ENCODE assay signal across 7 mouse cellular contexts in genomic region chr11:116329314-116330210, GRCm38 (mm10). TPM values are rescaled to one million over a fixed set of nuclear protein-coding genes. Genes with fewer than 3 reads are reported as not detected.
DNase-seq lines count a peak whose midpoint lies in the region; ATAC-seq lines count a peak whose summit lies in the region.

No protein-coding gene starts in this region.

- peaks cover 43% of the 10 kb centered on the region for H3K4me1 ChIP-seq in forebrain, embryonic 16.5 days (replicated peaks; ENCODE audit: control insufficient read depth, insufficient read depth, low read length)
- peaks cover 43% of the 10 kb centered on the region for H3K4me1 ChIP-seq in limb, embryonic 13.5 days
- H3K4me1 ChIP-seq in stomach, embryonic 15.5 days = peaks cover 41% of the 10 kb centered on the region

- H3K4me3 ChIP-seq in forebrain, embryonic 16.5 days (replicated peaks; ENCODE audit: low read length) = no peak overlapping the region
- no peak overlapping the region for H3K4me3 ChIP-seq in limb, embryonic 13.5 days
- no peak overlapping the region for H3K4me3 ChIP-seq in stomach, embryonic 15.5 days (replicated peaks)

- no peaks in the 10 kb centered on the region for H3K9me3 ChIP-seq in forebrain, embryonic 16.5 days (ENCODE audit: control insufficient read depth, low read length)
- H3K9me3 ChIP-seq in limb, embryonic 13.5 days = no peaks in the 10 kb centered on the region
- H3K9me3 ChIP-seq in stomach, embryonic 15.5 days = no peaks in the 10 kb centered on the region

- peak; percentile 85 for ATAC-seq in forebrain, embryonic 16.5 days
- no peak for ATAC-seq in limb, embryonic 13.5 days (ENCODE audit: low FRiP score, low read depth)
- 0 out of 2 replicates have a peak, but pooled peaks have one; percentile 13 for ATAC-seq in stomach, embryonic 15.5 days (ENCODE audit: insufficient read depth, low FRiP score, low read depth)
- no peak for ATAC-seq in granulocyte monocyte progenitor cell, adult 5-6 weeks (replicated peaks; ENCODE audit: poor library complexity, severe bottlenecking)

- peak overlapping the region; percentile 35 for H3K9ac ChIP-seq in forebrain, embryonic 16.5 days (replicated peaks; ENCODE audit: low read depth, low read length)
- no peak overlapping the region; the same call in 1 of the 2 replicates for H3K9ac ChIP-seq in limb, embryonic 13.5 days
- H3K9ac ChIP-seq in stomach, embryonic 15.5 days = no peak overlapping the region

- peak overlapping the region; percentile 51 for H3K27ac ChIP-seq in forebrain, embryonic 16.5 days (ENCODE audit: low read length)
- H3K27ac ChIP-seq in limb, embryonic 13.5 days = peak overlapping the region; percentile 44; the same call in 1 of the 2 replicates
- H3K27ac ChIP-seq in stomach, embryonic 15.5 days = peak overlapping the region; percentile 0; the same call in 1 of the 2 replicates

- no peaks in the 10 kb centered on the region for H3K36me3 ChIP-seq in forebrain, embryonic 16.5 days (ENCODE audit: control insufficient read depth, insufficient read depth)
- no peaks in the 10 kb centered on the region for H3K36me3 ChIP-seq in limb, embryonic 13.5 days
- H3K36me3 ChIP-seq in stomach, embryonic 15.5 days = no peaks in the 10 kb centered on the region

- DNase-seq in right cerebral cortex, postnatal 10 days (ENCODE audit: low spot score in 2 of 2) = peak; percentile 69 to 78
- DNase-seq in right cerebral cortex, adult 2 months (ENCODE audit: low spot score in 2 of 2) = no peak
- no peak for DNase-seq in spleen, adult 12 weeks (ENCODE audit: low spot score)

- WGBS in forebrain, embryonic 16.5 days = 15% methylated on average over 18 of the region's 18 CpGs
- WGBS in limb, embryonic 13.5 days = 45% methylated on average over 18 of the region's 18 CpGs
- 55% methylated on average over 18 of the region's 18 CpGs for WGBS in stomach, embryonic 15.5 days

- H3K27me3 ChIP-seq in forebrain, embryonic 16.5 days (replicated peaks; ENCODE audit: control insufficient read depth, insufficient read depth, low read length) = peaks cover 7% of the 10 kb centered on the region
- H3K27me3 ChIP-seq in limb, embryonic 13.5 days = peaks cover 29% of the 10 kb centered on the region
- peaks cover 16% of the 10 kb centered on the region for H3K27me3 ChIP-seq in stomach, embryonic 15.5 days (replicated peaks)

- no peak overlapping the region for H3K4me2 ChIP-seq in forebrain, embryonic 16.5 days (ENCODE audit: low read length)
- no peak overlapping the region; the same call in 1 of the 2 replicates for H3K4me2 ChIP-seq in limb, embryonic 13.5 days (replicated peaks)
- no peak overlapping the region for H3K4me2 ChIP-seq in stomach, embryonic 15.5 days

RNA-seq across cellular contexts. Expression of gene Foxj1, which starts 5.6 kb away (rescaled TPM):
- polyA plus RNA-seq in forebrain, embryonic 16.5 days (2015; fragmentation: Nextera tagmentation; extraction: Ambion mirVana) = 6.6 and 7.0 TPM in 2 replicates
- 0.25 and 0.37 TPM in 2 replicates for polyA plus RNA-seq in limb, embryonic 13.5 days (2015; fragmentation: Nextera tagmentation; extraction: Ambion mirVana)
- polyA plus RNA-seq in stomach, embryonic 15.5 days (2015; fragmentation: Nextera tagmentation; extraction: Ambion mirVana) = 0.97 and 1.1 TPM in 2 replicates
- not detected in 2 replicates for total RNA-seq in granulocyte monocyte progenitor cell, adult 5-6 weeks (2014; fragmentation: Nextera tagmentation)
- total RNA-seq in granulocyte monocyte progenitor cell, adult 5-6 weeks (2017) = not detected in 2 replicates

RNA-seq across cellular contexts. Expression of gene Exoc7, which starts 22.5 kb away (rescaled TPM):
- polyA plus RNA-seq in forebrain, embryonic 16.5 days (2015; fragmentation: Nextera tagmentation; extraction: Ambion mirVana) = 114 and 116 TPM in 2 replicates
- polyA plus RNA-seq in limb, embryonic 13.5 days (2015; fragmentation: Nextera tagmentation; extraction: Ambion mirVana) = 76.5 and 80.2 TPM in 2 replicates
- 52.3 and 52.9 TPM in 2 replicates for polyA plus RNA-seq in stomach, embryonic 15.5 days (2015; fragmentation: Nextera tagmentation; extraction: Ambion mirVana)
- 23.0 and 45.3 TPM in 2 replicates for total RNA-seq in granulocyte monocyte progenitor cell, adult 5-6 weeks (2014; fragmentation: Nextera tagmentation)
- total RNA-seq in granulocyte monocyte progenitor cell, adult 5-6 weeks (2017) = 30.1 and 36.6 TPM in 2 replicates

RNA-seq across cellular contexts. Expression of gene Galr2, which starts 48.8 kb away (rescaled TPM):
- 0.10 and 0.14 TPM in 2 replicates for polyA plus RNA-seq in forebrain, embryonic 16.5 days (2015; fragmentation: Nextera tagmentation; extraction: Ambion mirVana)
- polyA plus RNA-seq in limb, embryonic 13.5 days (2015; fragmentation: Nextera tagmentation; extraction: Ambion mirVana) = 0.18 and 0.27 TPM in 2 replicates
- 0.15 and 0.35 TPM in 2 replicates for polyA plus RNA-seq in stomach, embryonic 15.5 days (2015; fragmentation: Nextera tagmentation; extraction: Ambion mirVana)
- total RNA-seq in granulocyte monocyte progenitor cell, adult 5-6 weeks (2014; fragmentation: Nextera tagmentation) = not detected in 2 replicates
- total RNA-seq in granulocyte monocyte progenitor cell, adult 5-6 weeks (2017) = 0.09 TPM in 1 of 2 replicates, not detected in the other

RNA-seq across cellular contexts. Expression of gene Srp68, which starts 55.5 kb away (rescaled TPM):
- 64.1 and 72.0 TPM in 2 replicates for polyA plus RNA-seq in forebrain, embryonic 16.5 days (2015; fragmentation: Nextera tagmentation; extraction: Ambion mirVana)
- polyA plus RNA-seq in limb, embryonic 13.5 days (2015; fragmentation: Nextera tagmentation; extraction: Ambion mirVana) = 109 and 110 TPM in 2 replicates
- polyA plus RNA-seq in stomach, embryonic 15.5 days (2015; fragmentation: Nextera tagmentation; extraction: Ambion mirVana) = 89.5 and 101 TPM in 2 replicates
- total RNA-seq in granulocyte monocyte progenitor cell, adult 5-6 weeks (2014; fragmentation: Nextera tagmentation) = 104 and 123 TPM in 2 replicates
- 75.2 and 75.7 TPM in 2 replicates for total RNA-seq in granulocyte monocyte progenitor cell, adult 5-6 weeks (2017)

Comparison
In these comparisons a context has a peak if more than half of its experiments do, and no peak if none do; other contexts are left out.
1. DNase-seq: peak in right cerebral cortex, postnatal 10 days (2 of 2); none in right cerebral cortex, adult 2 months (0 of 2) and spleen, adult 12 weeks (single experiment).
2. ATAC-seq: peak in forebrain, embryonic 16.5 days (single experiment) and stomach, embryonic 15.5 days (single experiment); none in limb, embryonic 13.5 days (single experiment) and granulocyte monocyte progenitor cell, adult 5-6 weeks (single experiment).
3. H3K27ac ChIP-seq: peak in every context shown above with its lines; median percentile 51 in forebrain, embryonic 16.5 days; 44 in limb, embryonic 13.5 days; 0 in stomach, embryonic 15.5 days.